Mouse (Mus musculus) CD4-positive, CD25-positive, alpha-beta regulatory T cell, adult 2 months (primary cell): ENCODE data around the gene Gng12.
"Not testable (repeated sequence)": the region's sequence is repeated elsewhere in the genome, so short reads cannot be mapped to it uniquely, and the experiment has no call there.

ENCODE experiments used
- DNase-seq: peaks from one replicate; pipeline ENCODE4 v3.0.0-alpha.2; 2012; ENCODE audit warnings: low read depth, low spot score

The Gng12 gene

DNA sequence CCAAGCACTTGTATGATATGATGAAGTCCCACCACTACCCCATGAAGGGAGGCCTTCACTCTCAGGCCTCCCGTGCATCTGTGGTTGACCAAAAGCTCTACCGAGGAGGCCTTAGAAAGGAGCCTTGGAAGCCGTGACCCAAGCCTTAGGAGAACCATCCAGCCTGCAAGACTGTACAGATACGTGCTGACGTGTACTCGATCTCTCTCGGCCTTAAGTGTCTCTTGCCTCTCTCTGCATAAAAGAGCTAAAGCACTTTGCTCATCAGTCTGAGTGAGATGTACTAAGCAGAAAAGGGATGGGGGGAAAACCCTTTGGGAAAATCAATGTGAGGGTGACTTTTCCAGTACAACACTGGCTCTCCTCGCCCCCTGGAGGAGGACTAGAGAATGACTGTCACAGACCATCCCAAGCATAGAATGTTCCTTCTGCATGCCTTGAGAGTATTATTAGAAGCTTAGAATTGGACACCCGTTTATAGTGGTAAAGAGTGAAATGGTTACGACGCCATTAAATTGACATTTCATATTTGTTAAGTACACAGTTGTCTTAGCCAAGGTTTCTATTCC is 59.0 kb downstream of the Gng12 start:
- DNase-seq, result peak; percentile 58

DNA sequence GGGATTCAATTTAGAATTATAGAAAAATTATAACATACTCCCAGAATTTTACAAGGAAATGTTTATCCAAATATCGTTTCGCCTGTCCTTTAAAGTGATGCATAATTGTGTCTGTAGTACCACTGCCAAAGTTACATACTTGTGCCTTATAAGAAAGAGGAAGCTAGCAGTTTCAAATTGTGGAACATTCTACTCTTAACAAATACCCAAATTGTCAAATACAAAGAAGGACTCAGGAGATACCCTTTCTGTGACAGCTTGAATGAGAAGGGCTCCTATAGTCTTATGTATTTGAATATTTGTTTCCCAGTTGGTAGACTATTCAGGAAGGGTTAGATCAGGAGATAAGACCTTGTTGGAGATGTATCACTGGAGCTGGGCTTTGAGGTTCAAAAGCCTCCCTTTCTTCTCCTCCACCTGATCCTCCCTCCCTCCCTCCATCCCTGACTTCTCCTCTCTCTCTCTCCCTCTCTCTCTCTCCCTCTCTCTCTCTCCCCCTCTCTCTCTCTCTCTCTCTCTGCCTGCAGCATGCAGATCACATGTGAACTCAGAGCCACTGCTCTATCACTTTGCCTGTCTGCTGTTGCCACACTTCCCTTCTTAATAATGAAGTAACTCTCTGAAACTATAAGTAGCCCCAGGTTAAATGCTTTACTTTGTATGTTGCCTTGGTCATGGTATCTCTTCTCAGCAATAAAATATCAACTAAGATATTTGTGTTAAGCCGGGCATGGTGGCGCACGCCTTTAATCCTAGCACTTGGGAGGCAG is 62.5 kb downstream of the Gng12 start:
- no peak for DNase-seq

DNA sequence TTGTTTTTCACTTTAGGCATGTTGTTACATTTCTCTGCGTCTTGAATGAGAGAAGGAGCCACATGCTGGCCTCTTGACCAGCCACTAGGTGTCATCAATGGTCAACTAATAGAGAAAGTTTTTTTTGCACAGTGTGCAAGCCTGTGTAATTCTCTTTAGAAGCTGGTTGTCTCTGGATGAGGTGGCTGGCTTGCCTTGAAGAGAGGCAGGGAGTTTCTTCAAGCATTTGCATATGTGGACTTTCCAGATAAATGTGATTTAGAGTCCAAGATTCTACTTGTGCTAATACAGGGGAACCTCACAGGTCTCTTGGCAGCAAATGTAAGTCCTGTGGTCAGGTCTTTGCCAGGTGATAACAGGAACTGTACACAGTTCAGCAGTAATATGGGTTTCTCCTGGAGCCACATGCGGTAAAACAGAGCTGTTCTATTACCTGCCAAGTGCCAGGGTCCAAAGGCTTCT is 66.4 kb downstream of the Gng12 start:
- DNase-seq, result peak; percentile 74

DNA sequence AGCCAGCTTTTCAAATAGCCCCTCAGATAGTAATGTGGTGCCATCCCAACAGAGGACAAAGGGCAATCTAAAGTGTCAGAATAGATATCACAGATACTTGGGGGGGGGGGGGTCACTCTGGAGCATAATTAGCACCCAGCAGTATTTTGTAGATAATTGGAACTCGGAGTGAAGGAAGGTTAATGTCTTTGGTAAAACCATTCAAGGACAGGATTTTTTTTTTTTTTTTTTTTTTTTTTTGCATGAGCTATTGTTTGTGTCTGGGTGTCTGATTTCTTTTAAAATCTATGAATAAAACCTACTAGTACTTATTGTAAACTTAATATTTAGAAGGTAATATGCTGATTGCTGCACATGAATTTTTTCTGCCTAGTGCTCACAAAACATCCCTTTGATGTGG is 66.9 kb downstream of the Gng12 start:
- no peak for DNase-seq

DNA sequence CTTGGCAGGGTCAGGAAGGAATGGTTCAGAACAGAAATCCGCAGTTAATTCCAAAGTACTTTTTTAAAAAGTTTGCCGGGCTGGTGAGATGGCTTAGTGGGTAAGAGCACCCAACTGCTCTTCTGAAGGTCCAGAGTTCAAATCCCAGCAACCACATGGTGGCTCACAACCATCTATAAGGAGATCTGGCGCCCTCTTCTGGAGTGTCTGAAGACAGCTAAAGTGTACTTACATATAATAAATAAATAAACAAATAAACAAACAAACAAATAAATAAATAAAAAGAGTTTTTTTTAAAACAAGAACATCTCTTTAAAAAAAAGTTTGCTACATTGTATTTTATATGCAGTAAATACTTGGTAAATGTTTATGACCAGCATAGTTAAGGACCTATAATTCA is 67.5 kb downstream of the Gng12 start:
- DNase-seq, result not testable (repeated sequence)

DNA sequence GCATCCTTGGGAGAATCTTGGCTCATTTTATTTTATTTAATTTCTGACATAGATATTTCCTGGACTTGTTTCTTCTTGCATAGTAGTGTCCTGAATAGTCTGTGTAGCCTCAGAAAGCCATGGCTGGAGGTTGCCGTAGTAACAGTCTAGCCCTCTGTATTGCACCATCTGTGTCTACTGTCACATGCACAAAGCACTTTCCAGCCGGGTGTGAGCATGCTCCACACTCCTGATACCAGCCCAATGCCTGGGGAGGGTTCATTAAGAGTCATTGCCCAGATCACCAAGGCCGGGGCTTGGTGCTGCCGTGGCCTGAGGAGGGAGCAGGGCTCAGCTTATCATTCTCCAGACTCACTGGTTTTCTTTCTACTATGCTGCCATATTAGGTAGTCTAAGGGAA is 68.0 kb downstream of the Gng12 start:
- DNase-seq, result no peak

DNA sequence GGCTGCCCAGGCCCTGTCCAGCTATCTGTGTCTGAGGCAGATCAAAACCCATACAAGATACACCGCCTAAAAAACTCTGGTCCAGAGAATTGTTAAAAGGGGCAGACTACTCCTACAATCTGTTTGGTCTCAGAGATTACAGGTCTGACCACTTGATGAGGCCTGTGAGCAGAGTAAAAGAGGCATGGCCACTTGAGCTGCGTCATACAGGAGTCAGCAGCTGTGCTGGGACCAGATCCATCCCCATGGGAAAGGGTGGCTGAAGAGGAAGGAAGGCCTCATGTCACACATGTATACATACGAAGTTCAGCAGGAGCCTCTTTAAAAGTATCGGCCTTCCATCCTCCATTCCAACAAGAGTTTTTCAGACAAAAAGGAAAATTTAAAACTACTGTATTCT is 69.0 kb downstream of the Gng12 start:
- DNase-seq, result no peak

DNA sequence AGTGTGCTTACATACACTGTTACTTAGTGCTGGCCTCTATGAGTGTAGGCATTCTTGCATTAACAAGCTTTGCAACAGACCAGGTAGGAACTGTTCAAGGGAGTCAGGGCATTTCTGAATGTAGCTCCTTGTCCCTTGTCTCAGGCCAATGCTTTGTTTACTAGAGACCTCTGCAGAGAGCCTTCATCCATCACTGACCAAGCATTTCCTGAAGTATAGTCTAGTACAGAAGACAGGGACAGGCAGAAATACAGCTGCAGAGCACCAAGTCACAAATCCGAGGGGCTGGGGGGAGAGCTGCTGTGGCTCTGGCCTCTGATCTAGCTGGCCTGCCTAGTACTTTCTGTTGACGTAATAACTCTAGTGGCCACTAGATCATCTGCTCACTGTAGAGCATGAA is 71.6 kb downstream of the Gng12 start:
- no peak for DNase-seq

DNA sequence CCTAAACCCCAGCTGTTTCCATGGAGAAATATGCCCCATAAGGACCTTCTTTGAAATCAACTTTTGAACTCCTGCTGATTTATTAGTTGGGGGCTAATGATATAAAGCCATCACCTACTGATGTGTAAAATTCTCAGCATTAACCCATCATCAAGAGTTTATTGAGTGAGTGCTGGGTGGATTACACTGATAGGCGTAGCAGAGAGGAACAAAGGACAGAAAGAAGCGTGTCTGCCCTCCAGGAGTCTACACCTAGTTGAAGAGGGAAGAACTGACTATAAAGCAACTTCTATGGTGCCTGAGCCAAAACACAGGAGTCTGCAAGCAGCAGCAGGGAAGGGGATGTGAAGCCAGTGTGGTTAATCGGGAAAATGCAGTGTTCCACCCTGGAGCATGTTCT is 73.2 kb downstream of the Gng12 start:
- DNase-seq, result no peak

DNA sequence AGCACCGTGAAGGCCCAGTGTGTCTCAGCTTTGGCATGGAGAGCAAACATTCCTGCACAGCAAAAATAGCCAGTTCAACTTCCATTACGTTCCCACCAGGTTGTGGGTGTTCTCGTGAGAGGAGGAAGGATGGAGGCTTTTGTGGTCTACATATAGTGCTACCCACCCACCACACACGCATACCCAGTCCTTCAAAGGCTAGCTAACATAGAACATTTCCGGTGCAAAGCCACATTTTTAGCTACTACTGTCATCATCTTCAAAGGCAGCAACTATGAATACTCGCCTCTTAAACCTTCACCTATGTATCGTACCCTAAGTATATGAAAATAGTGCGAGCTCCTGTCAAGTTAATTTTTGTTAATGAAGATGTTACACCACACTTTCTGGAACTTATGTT is 76.1 kb downstream of the Gng12 start:
- DNase-seq, result peak; percentile 67

DNA sequence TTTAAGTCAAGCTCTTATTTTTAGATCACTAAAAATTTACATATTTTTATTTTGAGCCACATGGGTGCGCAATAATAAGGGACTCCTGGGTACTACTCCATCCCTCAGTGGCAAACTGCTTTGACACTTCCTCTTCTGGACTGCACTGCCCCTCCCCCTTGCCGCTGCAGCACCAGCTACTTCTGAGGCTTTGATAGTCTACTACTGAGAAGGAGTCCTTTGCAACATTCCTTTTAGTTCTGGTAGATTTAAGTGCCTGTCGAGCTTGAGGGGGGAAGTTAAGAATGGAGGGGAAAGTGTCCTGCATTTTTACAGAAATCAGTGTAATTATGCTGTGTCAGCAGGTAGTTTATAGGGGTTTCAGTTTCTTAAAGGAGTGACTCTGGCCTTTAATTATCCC is 77.0 kb downstream of the Gng12 start:
- peak; percentile 60 for DNase-seq

DNA sequence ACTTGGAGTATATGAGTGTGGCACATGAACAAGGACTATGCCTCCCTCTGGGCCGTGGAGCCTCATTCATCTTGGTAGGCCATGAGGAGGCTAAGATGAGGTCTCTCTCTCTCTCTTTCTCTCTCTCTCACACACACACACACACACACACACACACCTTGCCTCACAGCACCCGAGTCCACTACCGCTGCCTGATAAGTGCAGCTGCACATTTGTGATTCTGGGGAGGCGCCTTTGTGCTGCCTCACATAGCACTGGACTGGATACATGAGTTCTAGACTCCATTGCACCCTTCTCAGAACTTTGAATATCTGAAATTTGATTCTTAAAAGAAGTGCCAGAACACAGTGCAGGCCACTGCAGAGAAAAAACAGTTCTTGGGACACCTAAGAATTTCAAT is 79.3 kb downstream of the Gng12 start:
- DNase-seq, result no peak

DNA sequence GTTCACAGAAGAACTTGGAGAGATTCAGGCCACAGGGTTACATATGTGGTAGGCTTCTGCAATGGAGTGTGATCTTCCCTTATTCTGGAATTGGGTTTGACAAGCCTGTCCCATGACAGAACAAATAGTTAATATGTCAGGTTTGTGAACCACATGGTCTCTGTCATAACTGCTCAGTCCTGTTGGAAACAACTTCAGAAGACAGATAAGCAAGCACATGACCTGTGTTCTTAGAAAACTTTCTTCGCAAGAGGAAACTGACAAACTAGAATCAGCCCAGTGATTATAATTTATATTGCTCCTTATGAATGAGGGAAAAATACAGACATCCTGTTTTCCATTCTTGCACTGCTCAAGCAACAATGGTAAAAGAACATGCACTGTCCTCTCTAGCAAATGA is 83.0 kb downstream of the Gng12 start:
- DNase-seq, result no peak

DNA sequence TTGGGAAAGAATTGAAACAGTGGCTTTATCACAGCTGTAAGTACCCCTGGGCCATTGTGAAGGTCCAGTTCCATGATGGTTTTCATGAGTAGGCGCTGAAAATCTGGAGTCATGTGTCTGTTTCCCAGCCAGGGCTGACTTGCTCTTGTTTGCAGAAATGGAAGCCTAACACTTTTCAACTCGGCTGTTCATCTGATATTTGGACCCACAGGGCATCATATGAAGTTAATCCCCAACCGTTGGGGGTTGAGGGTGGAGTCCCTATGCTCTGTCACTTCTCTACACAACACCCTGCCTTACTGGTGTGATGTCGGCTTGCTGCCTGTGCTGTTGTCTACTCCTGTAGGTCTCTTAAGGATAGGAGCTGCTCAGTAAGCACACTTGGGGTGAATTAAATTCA is 83.8 kb downstream of the Gng12 start:
- no peak for DNase-seq

DNA sequence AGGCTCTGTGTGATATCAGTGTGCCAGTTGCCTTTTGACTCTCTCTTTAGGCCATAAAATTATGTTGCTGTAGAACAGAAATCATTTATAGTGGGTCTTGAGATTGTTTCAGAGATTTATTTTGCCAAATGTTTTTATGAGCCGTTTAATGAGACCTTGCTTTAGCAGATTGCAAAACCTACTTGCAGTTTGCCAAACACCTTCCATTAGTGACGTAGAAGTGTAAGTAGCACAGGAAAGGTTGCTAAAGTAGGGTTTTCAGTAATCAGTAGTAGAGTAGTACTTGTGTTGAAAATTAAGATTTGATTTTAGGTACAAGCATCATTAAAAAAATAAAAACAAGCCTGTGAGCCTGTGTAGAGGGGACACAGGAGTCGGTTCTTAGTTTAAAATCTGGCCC is 85.2 kb downstream of the Gng12 start:
- DNase-seq, result no peak

DNA sequence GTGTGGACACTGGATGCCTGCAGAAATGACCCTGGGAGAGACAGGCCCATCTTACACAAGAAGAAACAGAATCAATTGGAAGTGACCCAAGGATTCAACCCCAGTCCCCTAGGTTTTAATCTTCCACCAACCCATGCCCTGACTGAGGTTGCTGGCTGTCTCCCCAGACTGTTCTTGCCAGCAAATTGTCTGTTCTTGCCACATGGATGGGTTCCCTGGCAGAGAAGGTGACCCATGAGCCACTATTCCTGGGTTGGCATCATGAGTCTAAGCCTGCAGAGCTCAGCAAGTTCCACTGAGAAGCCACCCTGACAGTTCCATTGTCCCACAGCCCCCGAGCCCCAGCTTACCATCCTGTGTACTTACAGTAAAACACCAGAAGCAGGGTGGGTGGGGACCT is 85.7 kb downstream of the Gng12 start:
- no peak for DNase-seq

DNA sequence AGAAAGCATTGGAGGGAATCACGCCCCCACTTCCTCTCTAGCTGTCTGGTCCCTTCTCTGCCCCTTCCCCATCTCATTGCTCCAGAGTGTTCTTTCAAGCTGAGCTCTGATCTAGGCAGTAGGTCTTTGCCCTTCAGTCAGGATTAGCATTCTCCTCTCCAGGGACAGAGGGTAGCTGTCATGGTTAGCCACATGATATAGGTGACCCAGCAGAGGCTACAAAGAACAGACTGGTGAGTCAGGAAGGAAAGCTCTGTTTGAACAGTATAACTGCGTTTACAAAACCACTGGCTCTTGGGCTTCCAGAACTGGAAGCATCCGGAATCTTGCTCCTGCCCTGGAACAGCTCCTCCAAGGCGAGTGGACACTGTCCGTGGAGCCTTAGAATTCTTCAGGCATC is 87.9 kb downstream of the Gng12 start:
- DNase-seq, result no peak

DNA sequence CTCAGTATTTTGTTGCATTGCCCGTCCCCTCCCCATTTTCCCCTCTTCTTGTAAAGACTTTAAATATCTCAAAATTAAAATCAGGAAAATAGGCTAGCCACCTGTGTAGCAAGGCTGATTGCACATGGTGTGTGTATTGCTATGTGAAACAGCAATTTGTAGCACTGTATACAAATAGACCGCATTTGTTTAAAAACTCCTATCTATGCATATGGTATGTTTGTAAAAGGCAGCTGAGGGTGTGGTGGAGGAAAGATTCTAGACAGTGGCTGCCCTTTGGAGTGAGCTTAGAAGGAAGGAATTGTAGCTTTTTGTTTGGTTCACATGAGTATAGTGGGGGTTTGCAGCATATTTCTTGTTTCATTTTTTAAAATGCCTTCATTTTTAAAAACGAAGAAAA is 88.5 kb downstream of the Gng12 start:
- no peak for DNase-seq

DNA sequence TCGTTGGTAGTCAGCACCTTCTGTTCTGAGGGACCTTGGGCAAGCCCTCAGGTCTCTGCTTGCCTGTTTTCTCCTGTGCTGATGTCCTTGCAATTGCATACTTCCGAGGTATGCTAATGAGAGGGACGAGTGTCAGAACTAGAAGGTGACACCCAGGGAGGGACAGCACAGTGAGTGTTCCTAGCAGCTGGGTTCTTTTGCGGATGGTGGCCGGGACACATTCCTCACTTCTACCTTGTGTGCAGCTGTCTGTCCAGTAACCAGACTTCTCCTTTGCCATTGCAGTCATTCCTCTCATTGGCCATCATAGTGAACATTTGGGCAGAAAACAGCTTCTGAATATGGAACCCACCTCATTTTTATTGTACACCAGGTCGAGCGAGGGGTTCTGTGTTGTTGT is 89.3 kb downstream of the Gng12 start:
- no peak for DNase-seq

DNA sequence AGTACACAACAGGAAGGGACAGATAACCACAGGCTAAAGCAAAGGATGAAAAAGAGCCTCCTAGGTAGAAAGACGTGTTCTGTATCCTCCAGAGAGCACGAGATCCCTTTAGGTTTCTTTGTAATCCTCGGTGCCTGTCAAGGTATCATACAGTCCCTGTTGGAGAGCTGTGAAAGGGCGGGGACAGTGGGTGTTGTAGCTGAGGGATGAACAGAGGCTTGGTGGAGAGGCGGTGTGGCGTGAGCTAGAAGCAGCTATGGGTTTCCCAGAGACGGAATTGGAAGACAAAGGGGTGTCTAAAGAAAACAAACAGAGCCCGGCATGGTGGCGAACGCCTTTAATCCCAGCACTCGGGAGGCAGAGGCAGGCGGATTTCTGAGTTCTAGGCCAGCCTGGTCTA is 89.9 kb downstream of the Gng12 start:
- no peak for DNase-seq

DNA sequence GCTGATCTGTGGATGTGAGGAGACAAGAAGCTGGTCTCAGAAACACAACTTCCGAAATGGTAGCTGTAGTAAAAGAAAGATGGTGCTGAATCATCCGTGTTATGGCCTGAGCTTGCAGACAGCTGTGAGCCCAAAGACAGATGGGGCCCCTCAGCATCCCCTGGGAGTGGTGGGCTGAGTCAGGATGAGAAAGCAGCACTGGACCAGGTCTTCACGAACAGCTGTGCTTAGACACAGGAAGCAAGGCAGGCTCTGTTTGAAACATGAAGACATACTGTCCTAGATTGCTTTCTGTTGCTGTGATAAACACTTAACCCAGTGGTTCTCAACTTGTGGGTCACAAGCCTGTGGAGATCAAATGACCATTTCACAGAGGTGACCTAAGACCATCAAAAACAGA is 91.4 kb downstream of the Gng12 start:
- DNase-seq, result no peak

DNA sequence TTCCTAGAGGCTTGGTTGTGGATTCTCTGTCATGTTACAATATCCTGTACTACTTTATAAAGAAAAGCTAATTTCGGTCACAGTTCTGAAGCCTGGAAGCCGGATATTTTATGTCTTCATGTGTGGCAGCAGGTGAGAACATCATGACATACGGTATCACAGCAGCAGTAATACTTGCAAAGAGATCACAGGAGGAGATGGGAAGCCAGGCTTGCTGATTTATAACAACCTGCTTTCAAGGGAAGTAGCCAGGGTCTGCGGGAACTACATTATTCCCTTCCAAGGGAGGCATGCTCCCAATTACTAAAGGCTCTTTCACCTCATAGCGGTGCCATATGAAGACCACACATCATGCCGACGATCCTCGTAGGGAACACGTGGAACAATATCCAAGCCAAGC is 92.2 kb downstream of the Gng12 start:
- DNase-seq, result no peak

DNA sequence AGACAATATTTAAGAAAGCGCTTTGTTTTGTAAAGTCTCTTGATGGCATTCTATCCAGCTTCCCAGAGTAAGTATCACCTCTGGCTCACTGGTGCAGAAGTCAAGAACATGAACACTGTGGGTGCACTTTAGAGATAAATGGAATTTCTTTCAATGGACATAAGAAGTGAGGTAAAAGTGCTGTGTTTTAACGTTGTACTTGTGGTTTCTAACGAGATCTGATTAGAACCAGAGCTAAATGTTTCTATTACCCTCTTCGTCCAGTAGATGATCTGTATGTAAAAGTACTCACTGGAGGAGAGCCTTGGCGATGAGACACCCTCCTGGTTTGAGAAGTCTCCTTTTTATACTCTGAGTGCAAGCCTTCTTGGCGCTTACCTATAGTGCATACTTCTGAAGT is 92.8 kb downstream of the Gng12 start:
- DNase-seq, result no peak

DNA sequence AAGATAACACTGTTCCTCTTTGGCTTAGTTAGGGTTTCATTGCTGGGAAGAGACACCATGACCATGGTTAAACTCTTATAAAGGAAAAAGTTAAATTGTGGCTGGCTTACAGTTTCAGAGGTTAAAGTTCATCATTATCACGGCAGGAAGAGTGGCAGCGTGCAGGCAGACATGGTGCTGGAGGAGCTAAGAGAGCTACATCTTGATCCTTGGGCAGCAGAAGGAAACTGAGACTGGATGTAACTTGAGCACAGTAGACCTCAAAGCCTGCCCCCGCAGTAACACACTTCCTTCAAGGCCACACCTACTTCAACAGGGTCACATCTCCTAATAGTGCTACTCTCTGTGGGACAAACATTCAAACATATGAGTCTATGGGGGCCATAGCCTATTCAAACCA is 93.3 kb downstream of the Gng12 start:
- no peak for DNase-seq
